Mouse (Mus musculus): ENCODE measurements around the gene U2surp.

DNA sequence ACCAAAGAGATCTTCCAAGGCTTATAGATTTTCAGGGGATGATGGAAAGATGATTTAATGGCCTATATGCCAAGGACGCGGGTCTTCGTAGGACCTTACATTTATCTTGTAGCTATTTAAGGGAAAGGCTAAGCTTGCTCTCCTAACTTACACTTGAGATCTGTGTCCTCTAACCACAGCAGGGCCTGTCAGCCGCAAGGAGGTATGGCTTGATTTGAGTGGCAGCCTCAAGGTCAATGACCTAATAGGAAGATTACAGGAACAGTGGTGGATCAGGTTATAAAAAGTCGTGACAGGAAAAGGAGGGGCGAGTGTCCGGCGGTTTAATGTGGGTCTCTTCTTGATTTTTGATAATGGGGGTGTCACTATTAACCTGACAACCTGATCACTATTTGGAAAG, 61.2 kb downstream of the U2surp start:
- TF ChIP-seq CTCF (conservative IDR thresholded peaks at IDR 0.05; ENCODE audit: insufficient read depth, insufficient read length, low read depth, low read length), result no peak
- no peak for TF ChIP-seq POLR2A (IDR thresholded peaks at IDR 0.05; ENCODE audit: low read depth, low read length)
